Mouse (Mus musculus): Measurements from ENCODE around the gene Ifi35.
"Not testable (repeated sequence)": the region's sequence is repeated elsewhere in the genome, so short reads cannot be mapped to it uniquely, and the experiment has no call there.

The Ifi35 gene

DNA sequence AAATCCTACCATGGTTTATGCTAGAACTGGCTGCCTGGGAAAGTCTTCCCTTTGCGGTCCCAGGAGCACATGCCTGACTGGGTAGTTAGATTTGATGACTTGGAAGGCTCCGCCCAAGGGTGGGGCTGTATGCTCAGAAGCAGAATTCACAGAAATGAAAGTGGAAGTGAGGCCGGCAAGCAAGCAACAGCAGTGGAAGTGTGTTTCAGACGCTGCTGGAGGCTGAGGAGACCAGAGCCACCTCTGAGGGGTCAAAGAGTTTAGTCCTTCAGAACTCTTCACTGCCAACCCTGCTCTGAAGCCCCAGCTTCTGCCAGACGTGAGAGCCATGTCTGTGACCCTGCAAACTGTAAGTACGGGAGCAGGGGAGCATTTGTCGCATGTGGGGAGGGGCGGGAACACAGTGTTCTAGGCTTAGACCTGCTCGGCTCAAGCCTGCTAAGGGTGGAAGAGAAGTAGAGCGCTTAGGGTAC lies at the start of gene Ifi35:
TSS of gene Ifi35 (plus strand) at position 134 of the 473 bp plus-strand sequence.
- DNase-seq (ENCODE audit: low spot score in 2 of 2), result peak; percentile 61 to 80

- no peak for DNase-seq (ENCODE audit: low spot score in 2 of 2)
Observed at GRCm38 (mm10) chr11:101415306-101415705, 32.9 kb upstream of the Ifi35 start.

- DNase-seq (ENCODE audit: low spot score in 2 of 2), result no peak
Observed at GRCm38 (mm10) chr11:101416433-101417100, 31.6 kb upstream of the Ifi35 start.

- peak; percentile 74 to 90 for DNase-seq (ENCODE audit: low spot score in 2 of 2)
Observed at GRCm38 (mm10) chr11:101417101-101417855, 30.9 kb upstream of the Ifi35 start, which contains the start of gene Aarsd1. Aarsd1 (minus strand) TSS chr11:101417615.

DNA sequence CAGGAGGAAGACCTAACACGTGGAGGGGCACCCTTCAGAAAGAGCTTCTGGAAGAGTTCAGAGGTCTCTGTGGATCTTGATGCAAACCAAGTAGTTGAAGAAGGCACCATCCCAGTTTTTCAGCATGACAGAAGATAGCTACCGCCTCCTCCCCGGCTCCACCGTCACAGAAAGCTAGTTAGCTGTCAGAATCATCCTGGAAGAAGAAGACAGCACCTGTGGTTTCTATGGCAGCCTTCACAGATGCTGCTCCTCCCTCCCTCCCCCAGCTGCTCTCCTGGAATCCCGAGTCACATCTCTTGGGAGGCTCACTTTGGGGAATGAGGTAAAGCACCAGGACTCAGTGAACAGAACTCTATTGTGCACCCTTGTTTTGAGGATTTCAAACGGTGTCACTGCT lies 29.2 kb upstream of the Ifi35 start:
- DNase-seq (ENCODE audit: low spot score in 2 of 2), result no peak

- no peak for DNase-seq (ENCODE audit: low spot score in 2 of 2)
Observed at GRCm38 (mm10) chr11:101419610-101420009, 28.6 kb upstream of the Ifi35 start.

GRCm38 (mm10) chr11:101420148-101420547 lies 28.1 kb upstream of the Ifi35 start:
- no peak for DNase-seq (ENCODE audit: low spot score in 2 of 2)

DNA sequence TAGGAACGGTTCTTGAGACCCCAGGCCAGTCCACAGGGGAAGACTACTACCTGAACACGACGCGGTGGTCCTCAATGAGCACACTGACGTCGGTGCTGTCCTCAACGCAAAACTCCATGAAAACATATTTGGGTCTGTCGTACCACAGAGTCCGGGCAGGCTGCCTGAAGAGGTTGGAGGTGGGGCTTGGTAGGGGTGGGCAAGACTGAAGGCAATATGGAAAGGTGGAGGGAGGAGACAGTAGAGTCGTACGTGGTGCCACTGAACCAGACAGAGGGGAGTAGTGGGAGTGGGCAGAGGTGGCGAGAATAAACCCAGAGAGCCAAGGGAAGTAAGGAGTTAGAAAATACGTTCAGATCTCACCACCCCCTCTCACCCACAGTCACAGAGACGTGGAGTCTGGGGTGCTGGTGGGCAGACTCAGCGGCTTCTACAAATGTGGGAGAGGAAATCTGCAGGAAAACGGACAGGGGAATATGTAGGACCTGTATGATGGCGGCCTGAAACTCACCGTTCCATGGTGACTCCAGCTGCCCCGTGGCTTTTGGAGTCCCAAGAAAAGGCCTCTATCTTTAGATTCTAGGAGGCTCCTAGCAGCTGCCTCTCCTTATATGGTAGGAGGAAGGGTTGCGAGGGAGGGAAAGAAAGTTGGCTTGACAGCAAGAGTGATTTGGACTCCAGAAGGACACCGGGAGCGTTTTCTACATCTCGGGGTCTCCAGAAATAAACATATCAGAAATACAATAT lies 23.9 kb upstream of the Ifi35 start, which contains the start of gene Gm27029:
TSS of gene Gm27029 (minus strand) at position 692 of the 747 bp plus-strand sequence.
- no peak for DNase-seq (ENCODE audit: low spot score in 2 of 2)

DNA sequence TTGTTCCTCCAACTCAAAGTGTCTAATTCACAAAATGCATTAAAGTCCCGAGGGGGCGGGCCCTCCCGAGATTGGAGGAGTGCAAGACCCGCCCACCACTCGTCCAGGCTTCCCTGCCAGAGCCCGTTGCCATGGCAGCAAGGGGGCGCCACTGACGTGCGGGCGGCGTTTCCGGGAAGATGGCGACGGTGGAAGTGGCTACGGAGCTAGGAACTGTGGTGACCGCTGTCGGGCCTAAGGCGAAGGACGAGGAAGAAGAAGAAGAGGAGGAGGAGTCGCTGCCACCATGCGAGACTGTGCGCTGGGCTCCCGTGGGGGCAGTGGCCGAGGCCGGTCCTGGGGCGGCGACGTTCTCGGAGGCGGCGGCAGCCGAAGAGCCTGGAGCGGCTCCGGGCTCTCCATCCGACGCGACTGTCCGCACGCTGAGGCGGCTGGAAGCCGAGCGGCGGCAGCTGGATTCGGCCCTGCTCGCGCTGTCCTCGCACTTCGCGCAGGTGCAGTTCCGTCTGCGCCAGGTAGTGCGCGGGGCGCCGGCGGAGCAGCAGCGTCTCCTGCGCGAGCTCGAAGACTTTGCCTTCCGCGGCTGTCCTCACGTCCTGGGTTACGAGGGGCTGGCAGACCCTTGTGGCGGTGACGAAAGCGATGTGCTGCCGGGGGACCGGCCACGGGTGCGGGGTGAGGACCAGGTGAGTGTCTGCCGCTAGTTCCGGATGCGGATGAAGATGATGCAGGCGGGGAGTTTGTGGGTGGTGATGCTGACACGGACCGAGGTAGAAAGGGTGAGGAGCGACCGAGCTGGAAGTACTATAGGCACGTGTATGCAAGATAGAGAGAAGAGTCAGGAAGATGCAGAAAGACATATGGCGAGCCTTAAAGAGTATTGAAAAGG lies 23.0 kb upstream of the Ifi35 start, which contains the start of the genes Rundc1 and Ptges3l:
TSS of gene Rundc1 (plus strand) at position 161 of the 889 bp plus-strand sequence.
TSS of gene Ptges3l (minus strand) at position 409 of the 889 bp plus-strand sequence.
- peak; percentile 96 to 98 for DNase-seq (ENCODE audit: low spot score in 2 of 2)

DNA sequence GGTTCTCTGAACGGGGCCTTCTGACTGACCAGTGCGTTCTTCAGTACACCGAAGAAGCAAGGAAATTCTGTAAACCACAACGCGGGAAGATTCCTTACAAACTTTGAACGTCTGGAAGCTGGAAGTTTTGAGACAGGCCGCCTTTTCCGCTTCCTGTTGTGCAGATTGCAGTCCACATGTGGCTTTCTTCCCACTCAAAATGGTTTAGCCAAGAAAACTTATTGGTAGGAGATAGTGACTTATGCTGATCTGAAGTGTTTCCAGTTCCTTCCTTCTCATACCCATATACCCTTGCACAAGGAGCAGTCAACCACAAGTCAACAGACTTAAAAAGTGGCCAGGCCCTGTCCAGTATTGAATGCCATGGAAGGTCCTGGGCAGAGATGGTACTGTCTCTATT lies 22.0 kb upstream of the Ifi35 start:
- DNase-seq (ENCODE audit: low spot score in 2 of 2), result no peak

DNA sequence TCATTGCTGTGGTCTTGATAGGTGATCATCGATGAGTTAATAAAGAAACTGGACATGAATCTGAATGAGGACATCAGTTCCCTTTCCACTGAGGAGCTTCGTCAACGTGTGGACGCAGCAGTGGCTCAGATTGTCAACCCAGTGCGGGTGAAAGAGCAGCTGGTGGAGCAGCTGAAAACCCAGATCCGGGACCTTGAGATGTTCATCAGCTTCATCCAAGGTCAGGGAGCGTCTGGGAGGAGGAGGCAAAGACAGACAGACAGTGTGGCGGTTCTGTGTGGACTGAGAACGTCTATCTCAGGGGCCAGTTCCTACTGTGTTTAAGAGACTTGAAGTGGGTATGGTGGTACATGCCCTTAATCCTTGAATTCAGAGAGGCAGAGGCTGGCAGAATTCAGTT lies 16.9 kb upstream of the Ifi35 start:
- DNase-seq (ENCODE audit: low spot score in 2 of 2), result no peak

DNA sequence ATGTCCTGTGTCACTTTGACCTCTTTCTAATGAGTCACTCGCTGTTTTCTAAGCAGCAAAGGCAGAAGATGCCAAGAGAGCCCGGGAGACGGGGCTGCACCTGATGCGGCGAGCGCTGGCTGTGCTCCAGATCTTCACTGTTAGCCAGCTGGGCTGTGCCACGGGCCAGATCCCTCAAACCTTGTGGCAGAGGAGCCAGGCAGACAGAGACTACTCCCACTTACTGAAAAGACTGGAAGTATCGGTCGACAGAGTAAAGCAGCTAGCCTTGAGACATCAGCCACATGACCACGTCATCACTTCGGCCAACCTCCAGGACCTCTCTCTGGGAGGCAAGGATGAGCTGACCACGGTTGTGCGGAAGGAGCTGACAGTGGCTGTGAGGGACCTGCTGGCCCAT lies 14.8 kb upstream of the Ifi35 start:
- DNase-seq (ENCODE audit: low spot score in 2 of 2), result no peak

- DNase-seq (ENCODE audit: low spot score in 2 of 2), result no peak
Observed at GRCm38 (mm10) chr11:101435831-101436230, 12.4 kb upstream of the Ifi35 start.

- DNase-seq (ENCODE audit: low spot score in 2 of 2), result no peak
Observed at GRCm38 (mm10) chr11:101436916-101437315, 11.3 kb upstream of the Ifi35 start.

GRCm38 (mm10) chr11:101438006-101438405 lies 10.2 kb upstream of the Ifi35 start:
- not testable (repeated sequence) for DNase-seq (ENCODE audit: low spot score in 2 of 2)

DNA sequence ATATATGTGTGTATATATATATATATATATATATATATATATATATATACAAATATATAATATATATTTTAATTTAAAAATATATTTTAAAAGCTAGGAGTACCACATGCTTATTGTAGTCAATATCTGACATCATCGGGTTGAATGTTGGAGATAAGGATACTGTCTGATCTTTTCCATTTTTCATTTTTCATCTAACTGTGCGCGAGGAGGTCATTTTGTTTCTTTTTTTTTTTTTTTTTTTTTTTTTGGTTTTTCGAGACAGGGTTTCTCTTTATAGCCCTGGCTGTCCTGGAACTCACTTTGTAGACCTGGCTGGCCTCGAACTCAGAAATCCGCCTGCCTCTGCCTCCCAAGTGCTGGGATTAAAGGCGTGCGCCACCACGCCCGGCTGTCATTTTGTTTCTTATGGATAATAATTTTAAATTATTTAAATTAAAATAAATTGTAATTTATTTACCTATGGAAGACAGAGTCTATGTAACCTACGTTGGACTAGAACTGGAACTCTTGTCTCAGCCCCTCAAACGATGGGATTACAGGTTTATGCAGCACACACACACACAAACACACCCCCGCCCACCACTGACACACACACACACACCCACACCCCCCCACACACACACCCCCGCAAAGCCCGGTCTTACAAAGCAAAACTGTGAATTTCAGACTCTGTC lies 6.6 kb upstream of the Ifi35 start:
- DNase-seq (ENCODE audit: low spot score in 2 of 2), result not testable (repeated sequence)

GRCm38 (mm10) chr11:101442127-101442693 lies 6.0 kb upstream of the Ifi35 start, which contains the start of gene Rpl27:
Rpl27 (plus strand) TSS chr11:101442298.
- peak; percentile 85 to 97 for DNase-seq (ENCODE audit: low spot score in 2 of 2)

- no peak for DNase-seq (ENCODE audit: low spot score in 2 of 2)
Observed at GRCm38 (mm10) chr11:101442760-101443159, 5.4 kb upstream of the Ifi35 start.

DNA sequence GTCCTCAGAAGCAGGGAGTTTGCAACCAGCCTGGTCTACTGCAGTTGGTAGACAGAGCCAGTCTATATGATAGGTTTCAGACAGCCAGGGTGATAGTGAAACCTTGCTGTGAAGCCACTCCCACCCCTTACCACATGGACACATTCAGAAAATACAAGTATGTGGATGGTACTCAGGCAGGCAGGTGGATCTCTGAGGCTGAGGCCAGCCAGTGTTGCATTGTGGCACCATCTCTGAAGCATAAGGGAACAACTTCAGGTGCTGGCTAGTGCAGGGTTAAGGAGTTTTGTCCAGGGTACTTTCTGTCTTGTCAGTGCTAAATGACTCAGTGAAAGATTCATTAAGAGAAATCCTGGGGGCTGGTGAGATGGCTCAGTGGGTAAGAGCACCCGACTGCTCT lies 1.9 kb upstream of the Ifi35 start:
- DNase-seq (ENCODE audit: low spot score in 2 of 2), result no peak

- DNase-seq (ENCODE audit: low spot score in 2 of 2), result not testable (repeated sequence)
Observed at GRCm38 (mm10) chr11:101446860-101447259, 1.3 kb upstream of the Ifi35 start.

All from urinary bladder, adult 18-20 months (tissue).